Mouse (Mus musculus): Measurements from ENCODE around the gene Adcy5. TPM values are rescaled to one million over a fixed set of nuclear protein-coding genes. Genes with fewer than 3 reads are reported as not detected.

Gene Adcy5
- total and polyA plus RNA-seq, 3 experiments = under 0.01 to 0.08 TPM; not detected in 1

GRCm38 (mm10) chr16:35193357-35193756 lies 38.7 kb downstream of the Adcy5 start:
- Histone ChIP-seq H3K27me3 (ENCODE audit: control insufficient read depth in 1 of 2, insufficient read depth in 2 of 2, low read length in 2 of 2) (no peaks in the 10 kb centered on the region), H3K27ac (ENCODE audit: control insufficient read depth, low read depth, low read length) (no peak overlapping the region), H3K9ac (ENCODE audit: control insufficient read depth, low read depth, low read length, poor library complexity, severe bottlenecking) (no peak overlapping the region), H3K79me2 (ENCODE audit: control insufficient read depth, insufficient read depth, low read length, poor library complexity) (no peaks in the 10 kb centered on the region), H3K9me3 (replicated peaks; ENCODE audit: insufficient read depth, low read length) (no peaks in the 10 kb centered on the region), H3K4me1 (ENCODE audit: control insufficient read depth in 1 of 2, insufficient read depth in 2 of 2, low read length in 2 of 2) (no peaks in the 10 kb centered on the region), H3K36me3 (ENCODE audit: control insufficient read depth in 1 of 2, insufficient read depth in 2 of 2, low read length in 2 of 2) (no peaks in the 10 kb centered on the region), H3K4me3 (ENCODE audit: control insufficient read depth in 1 of 2, insufficient read depth in 1 of 2, low read depth in 2 of 2, low read length in 2 of 2) (no peak overlapping the region)
- DNase-seq (ENCODE audit: low read depth, low spot score) = no peak
- TF ChIP-seq RAD21 (IDR thresholded peaks at IDR 0.05; ENCODE audit: low read depth, low read length) (no peak), POLR2AphosphoS5 (IDR thresholded peaks at IDR 0.05; ENCODE audit: borderline replicate concordance, low read depth, low read length) (no peak), E2F4 (IDR thresholded peaks at IDR 0.05; ENCODE audit: borderline replicate concordance, low read depth, low read length) (no peak), MYB (IDR thresholded peaks at IDR 0.05; ENCODE audit: low read depth, low read length) (no peak), ETS1 (IDR thresholded peaks at IDR 0.05; ENCODE audit: low read depth, low read length) (no peak), CTCF (IDR thresholded peaks at IDR 0.05 in 2 of 3, conservative IDR thresholded peaks at IDR 0.05 in 1 of 3; ENCODE audit: control insufficient read depth in 1 of 3, insufficient read depth in 1 of 3, low read depth in 2 of 3, low read length in 3 of 3, poor library complexity in 1 of 3, severe bottlenecking in 1 of 3) (no peak), MEF2A (IDR thresholded peaks at IDR 0.05; ENCODE audit: extremely low read depth, insufficient replicate concordance, low read depth, low read length, poor library complexity, severe bottlenecking) (no peak), MXI1 (IDR thresholded peaks at IDR 0.05; ENCODE audit: low read depth, low read length) (no peak), ELF1 (IDR thresholded peaks at IDR 0.05; ENCODE audit: low read depth, low read length) (no peak), GATA1 (IDR thresholded peaks at IDR 0.05; ENCODE audit: low read depth, low read length) (no peak)

GRCm38 (mm10) chr16:35199721-35200431 lies 45.2 kb downstream of the Adcy5 start:
- H3K9ac ChIP-seq (ENCODE audit: control insufficient read depth, low read depth, low read length, poor library complexity, severe bottlenecking) = no peak overlapping the region
- no peaks in the 10 kb centered on the region for H3K27me3 ChIP-seq (ENCODE audit: control insufficient read depth in 1 of 2, insufficient read depth in 2 of 2, low read length in 2 of 2)
- H3K36me3 ChIP-seq (ENCODE audit: control insufficient read depth in 1 of 2, insufficient read depth in 2 of 2, low read length in 2 of 2) = no peaks in the 10 kb centered on the region
- no peak for DNase-seq (ENCODE audit: low read depth, low spot score)
- H3K4me1 ChIP-seq (ENCODE audit: control insufficient read depth in 1 of 2, insufficient read depth in 2 of 2, low read length in 2 of 2) = no peaks in the 10 kb centered on the region
- no peak for TF ChIP-seq CTCF (IDR thresholded peaks at IDR 0.05 in 2 of 3, conservative IDR thresholded peaks at IDR 0.05 in 1 of 3; ENCODE audit: control insufficient read depth in 1 of 3, insufficient read depth in 1 of 3, low read depth in 2 of 3, low read length in 3 of 3, poor library complexity in 1 of 3, severe bottlenecking in 1 of 3)
- H3K4me3 ChIP-seq (ENCODE audit: control insufficient read depth in 1 of 2, insufficient read depth in 1 of 2, low read depth in 2 of 2, low read length in 2 of 2) = no peak overlapping the region
- H3K79me2 ChIP-seq (ENCODE audit: control insufficient read depth, insufficient read depth, low read length, poor library complexity) = no peaks in the 10 kb centered on the region
- no peaks in the 10 kb centered on the region for H3K9me3 ChIP-seq (replicated peaks; ENCODE audit: insufficient read depth, low read length)
- no peak overlapping the region for H3K27ac ChIP-seq (ENCODE audit: control insufficient read depth, low read depth, low read length)

GRCm38 (mm10) chr16:35200432-35201142 lies 45.9 kb downstream of the Adcy5 start:
- TF ChIP-seq GATA1 (IDR thresholded peaks at IDR 0.05; ENCODE audit: low read depth, low read length) = no peak
- no peak for TF ChIP-seq MAFK (IDR thresholded peaks at IDR 0.05; ENCODE audit: borderline replicate concordance, low read depth, low read length)
- no peaks in the 10 kb centered on the region for H3K27me3 ChIP-seq (ENCODE audit: control insufficient read depth in 1 of 2, insufficient read depth in 2 of 2, low read length in 2 of 2)
- no peaks in the 10 kb centered on the region for H3K79me2 ChIP-seq (ENCODE audit: control insufficient read depth, insufficient read depth, low read length, poor library complexity)
- no peaks in the 10 kb centered on the region for H3K36me3 ChIP-seq (ENCODE audit: control insufficient read depth in 1 of 2, insufficient read depth in 2 of 2, low read length in 2 of 2)
- no peak overlapping the region for H3K27ac ChIP-seq (ENCODE audit: control insufficient read depth, low read depth, low read length)
- no peaks in the 10 kb centered on the region for H3K4me1 ChIP-seq (ENCODE audit: control insufficient read depth in 1 of 2, insufficient read depth in 2 of 2, low read length in 2 of 2)
- H3K4me3 ChIP-seq (ENCODE audit: control insufficient read depth in 1 of 2, insufficient read depth in 1 of 2, low read depth in 2 of 2, low read length in 2 of 2) = no peak overlapping the region
- no peaks in the 10 kb centered on the region for H3K9me3 ChIP-seq (replicated peaks; ENCODE audit: insufficient read depth, low read length)
- DNase-seq (ENCODE audit: low read depth, low spot score) = no peak
- no peak overlapping the region for H3K9ac ChIP-seq (ENCODE audit: control insufficient read depth, low read depth, low read length, poor library complexity, severe bottlenecking)

Data from MEL (cell line).